Mouse (Mus musculus) bone marrow, adult 2 months (tissue): ENCODE measurements around the gene Rftn1. TPM values are rescaled to one million over a fixed set of nuclear protein-coding genes. Genes with fewer than 3 reads are reported as not detected.

Experiments
- H3K27ac ChIP-seq: fragments of 200-500 bp; 2 replicates; pipeline ENCODE4 v1.5.1; 2012; ENCODE audit warnings: low read depth, mild to moderate bottlenecking, control low read depth, inconsistent platforms, low read length; ENCODE audit not compliant: control insufficient read depth, poor library complexity, insufficient read depth
- H3K4me1 ChIP-seq: fragments of 200-500 bp; 2 replicates; pipeline ENCODE4 v1.6.1; 2011; ENCODE audit warnings: low read length; ENCODE audit not compliant: control insufficient read depth, insufficient read depth
- H3K4me3 ChIP-seq: fragments of 200-500 bp; replicated peaks from 2 replicates; pipeline ENCODE3; 2011; ENCODE audit warnings: mild to moderate bottlenecking, low read depth, low read length, control low read depth; ENCODE audit not compliant: control insufficient read depth
- CTCF ChIP-seq: fragments of 200-500 bp; IDR thresholded peaks from 2 replicates; pipeline ENCODE4 v1.5.1; 2011; ENCODE audit warnings: low read length, control low read depth; ENCODE audit not compliant: control insufficient read depth, insufficient read depth
- POLR2A ChIP-seq: fragments of 200-500 bp; IDR thresholded peaks from 2 replicates; pipeline ENCODE4 v1.6.1; 2011; ENCODE audit warnings: low read depth, mild to moderate bottlenecking, control low read depth, low read length, borderline replicate concordance; ENCODE audit not compliant: control insufficient read depth
- WGBS: fragments of 180-500 bp; shearing (Covaris S2); methylation state at CpG from one replicate; pipeline ENCODE4 v1.1.7; 2018; 5-methylcytosine and 5-hydroxymethylcytosine counted together
- polyA plus RNA-seq: library from polyadenylated mRNA; stranded (reverse); fragments of >200 nt; gene quantifications from 2 replicates; pipeline ENCODE4 v1.2.4, GENCODE M21; 2011; ENCODE audit warnings: low replicate concordance; ENCODE audit not compliant: missing spikeins, insufficient read depth, insufficient read length

Gene Rftn1
- polyA plus RNA-seq, 1 experiment = 18.0 TPM

DNA sequence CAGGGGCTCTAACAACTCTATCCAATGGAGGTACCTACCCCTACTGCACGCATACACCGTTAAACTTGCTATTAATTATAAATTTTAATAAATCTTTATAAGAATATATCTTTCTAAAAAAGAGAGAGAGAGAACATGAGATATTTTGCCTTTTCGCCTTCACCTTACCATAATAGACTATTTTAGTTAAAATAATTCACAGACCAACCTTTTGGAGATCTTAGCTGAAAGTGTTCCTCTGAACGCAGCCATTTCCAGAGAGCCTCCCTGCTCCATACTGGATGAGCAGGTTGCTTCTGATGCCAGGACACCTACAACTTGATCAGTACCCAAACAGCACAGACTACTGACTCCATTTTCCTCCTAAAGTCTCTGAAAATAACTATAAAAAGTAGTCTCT is 94.2 kb downstream of the Rftn1 start:
- H3K4me1 ChIP-seq = peaks cover 4% of the 10 kb centered on the region
- TF ChIP-seq CTCF = no peak
- no peak for TF ChIP-seq POLR2A
- WGBS = 87% methylated on average over 4 of the region's 4 CpGs
- H3K4me3 ChIP-seq = no peak overlapping the region
- no peak overlapping the region for H3K27ac ChIP-seq

DNA sequence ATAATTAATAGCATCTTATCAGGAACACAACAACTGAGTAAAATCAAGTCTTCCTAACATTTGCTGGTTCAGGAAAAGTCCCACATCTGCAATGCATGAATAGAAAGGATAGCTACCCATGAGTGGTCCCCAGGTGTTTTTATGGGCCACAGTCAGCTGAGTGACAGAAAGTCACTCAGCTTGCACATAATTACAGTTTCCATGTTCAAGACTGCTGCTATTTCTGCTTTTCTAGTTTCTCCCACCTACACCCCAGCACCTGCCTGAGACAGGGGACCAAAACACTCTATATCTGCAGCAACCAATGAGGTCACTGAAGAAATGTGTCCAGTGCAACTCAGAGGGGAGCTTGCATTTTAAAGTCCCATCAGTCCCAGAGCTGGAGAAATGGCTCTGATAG is 95.9 kb downstream of the Rftn1 start:
- Histone ChIP-seq H3K4me3 (no peak overlapping the region), H3K27ac (peak overlapping the region; percentile 56; the same call in 1 of the 2 replicates), H3K4me1 (peaks cover 4% of the 10 kb centered on the region)
- TF ChIP-seq POLR2A = no peak
- no peak for TF ChIP-seq CTCF

DNA sequence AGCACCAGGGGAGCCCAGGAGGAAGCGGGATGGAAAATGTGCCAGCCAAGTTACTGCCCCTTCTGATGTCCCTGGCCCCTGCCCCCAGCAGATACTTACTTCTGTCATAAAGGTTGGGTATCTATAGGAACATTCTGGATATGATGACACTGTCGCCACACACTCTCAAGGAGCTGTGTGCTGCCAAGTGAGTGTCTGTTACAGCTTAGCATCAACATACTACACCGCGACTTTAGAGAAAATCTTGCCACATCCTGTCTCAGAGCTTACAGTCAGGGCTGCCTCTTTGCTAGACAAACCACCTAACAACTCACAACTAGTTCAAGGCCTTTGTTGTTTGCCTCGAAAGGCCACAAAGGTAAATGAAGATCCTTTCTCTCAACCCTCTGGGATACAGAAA is 96.4 kb downstream of the Rftn1 start:
- TF ChIP-seq POLR2A (no peak), CTCF (no peak)
- Histone ChIP-seq H3K4me3 (no peak overlapping the region), H3K4me1 (peaks cover 4% of the 10 kb centered on the region), H3K27ac (0 out of 2 replicates have a peak overlapping the region, but pooled peaks have one; percentile 20)
- WGBS = 58% methylated on average over 5 of the region's 5 CpGs

DNA sequence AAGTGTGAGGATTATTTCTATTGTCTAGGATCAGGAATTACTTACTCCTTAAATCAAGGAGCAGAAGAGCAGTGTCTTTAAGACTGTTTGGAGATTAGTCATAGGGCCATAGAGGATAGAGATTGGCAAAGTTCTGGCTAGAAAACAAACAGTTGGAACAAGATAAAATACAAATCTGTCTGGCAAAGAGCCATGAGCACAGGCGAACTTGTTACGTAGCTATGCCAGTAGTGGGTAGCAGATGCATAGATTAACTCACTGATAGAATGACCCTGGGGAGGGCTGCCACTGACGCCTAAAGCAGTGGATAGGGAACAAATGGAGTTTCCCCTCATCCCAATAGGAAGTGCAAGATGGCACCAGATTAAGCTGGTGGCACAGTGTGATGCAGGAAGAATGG is 97.1 kb downstream of the Rftn1 start:
- Histone ChIP-seq H3K4me1 (peaks cover 4% of the 10 kb centered on the region), H3K4me3 (no peak overlapping the region), H3K27ac (no peak overlapping the region)
- TF ChIP-seq CTCF (no peak), POLR2A (no peak)
- 67% methylated on average over 3 of the region's 3 CpGs for WGBS

DNA sequence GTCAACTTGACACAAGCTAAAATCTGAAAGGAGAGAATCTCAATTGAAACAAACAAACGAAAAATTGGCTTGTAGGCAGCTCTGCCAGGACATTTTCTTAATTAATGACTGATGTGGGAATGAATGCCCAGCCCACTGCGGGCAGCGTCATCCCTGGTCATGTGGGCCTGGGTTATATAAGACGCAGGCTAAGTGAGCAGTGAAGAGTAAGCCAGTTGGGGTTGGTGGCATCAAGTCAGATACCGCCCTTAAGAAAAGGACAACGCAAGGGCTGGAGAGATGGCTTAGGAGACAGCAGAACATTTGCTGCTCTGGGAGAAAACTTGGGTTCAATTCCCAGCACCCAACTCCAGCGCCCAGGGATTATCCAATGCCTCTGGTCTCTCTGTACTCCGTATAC is 97.6 kb downstream of the Rftn1 start:
- TF ChIP-seq CTCF = no peak
- no peak for TF ChIP-seq POLR2A
- Histone ChIP-seq H3K4me3 (no peak overlapping the region), H3K27ac (no peak overlapping the region), H3K4me1 (no peaks in the 10 kb centered on the region; the same call in none of the 2 replicates)
- 85% methylated on average over 8 of the region's 8 CpGs for WGBS

DNA sequence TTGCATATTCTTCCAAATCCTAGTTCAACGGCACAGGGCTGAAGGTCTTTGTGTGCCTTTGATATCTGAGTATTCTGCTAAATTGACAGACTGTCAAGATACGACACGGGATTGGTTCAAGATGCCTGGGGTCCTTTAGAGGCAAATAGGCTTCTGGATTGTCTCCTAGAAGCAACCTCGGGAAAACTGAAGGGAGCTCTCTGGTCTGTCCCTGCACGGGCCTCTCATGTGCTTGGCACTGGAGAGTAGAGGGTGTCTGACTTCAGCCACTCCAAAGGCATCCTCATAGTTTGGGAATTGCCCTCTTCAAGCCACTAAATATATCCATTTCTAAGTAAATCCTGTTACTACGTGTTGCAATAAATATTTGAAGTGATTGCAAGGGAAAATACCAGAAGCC is 98.6 kb downstream of the Rftn1 start:
- no peak overlapping the region for H3K4me3 ChIP-seq
- no peak for TF ChIP-seq CTCF
- no peak for TF ChIP-seq POLR2A
- WGBS = 85% methylated on average over 6 of the region's 6 CpGs
- no peak overlapping the region for H3K27ac ChIP-seq
- no peaks in the 10 kb centered on the region; the same call in none of the 2 replicates for H3K4me1 ChIP-seq

DNA sequence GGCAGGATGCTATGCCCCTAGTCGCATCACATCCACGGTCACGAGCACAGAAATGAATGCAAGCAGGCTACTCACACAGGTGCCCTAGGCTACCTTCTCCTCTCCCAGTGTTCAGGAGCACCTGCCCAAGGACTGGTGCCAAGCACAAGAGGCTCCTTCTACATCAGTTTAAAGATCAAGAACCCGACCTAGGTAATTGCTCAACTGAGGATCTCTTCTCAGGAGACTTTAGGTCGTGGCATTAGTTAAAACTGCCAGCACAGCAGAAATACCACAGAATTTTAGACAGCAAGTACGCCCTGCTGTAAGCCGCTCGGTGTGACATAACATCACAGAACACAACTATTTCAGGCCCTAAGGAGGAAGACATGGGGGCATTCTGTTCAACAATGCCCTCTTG is 100.7 kb downstream of the Rftn1 start:
- 81% methylated on average over 8 of the region's 8 CpGs for WGBS
- TF ChIP-seq POLR2A = no peak
- Histone ChIP-seq H3K27ac (no peak overlapping the region), H3K4me3 (no peak overlapping the region), H3K4me1 (no peaks in the 10 kb centered on the region; the same call in none of the 2 replicates)

DNA sequence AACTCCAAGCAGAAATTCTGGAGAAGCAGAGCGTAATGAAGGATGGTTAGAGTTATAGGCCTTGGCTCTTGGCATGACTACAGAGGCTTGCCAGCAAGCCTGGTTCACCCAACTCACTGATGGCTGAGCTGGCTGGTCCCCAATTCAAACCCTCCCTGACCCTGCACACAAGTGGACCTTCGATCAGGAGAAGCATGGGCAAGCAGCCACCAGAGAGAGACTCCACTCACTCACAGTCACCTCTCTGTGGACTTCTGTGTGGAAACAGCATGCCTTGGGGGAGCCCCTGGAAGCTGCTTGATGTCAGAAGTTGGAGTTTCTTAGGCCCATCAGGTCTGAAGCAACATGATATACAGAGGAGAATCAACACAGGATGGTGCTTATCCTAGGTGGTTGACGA is 102.4 kb downstream of the Rftn1 start:
- no peak overlapping the region for H3K4me3 ChIP-seq
- 77% methylated on average over 3 of the region's 3 CpGs for WGBS
- TF ChIP-seq CTCF = no peak
- no peak for TF ChIP-seq POLR2A
- H3K4me1 ChIP-seq = no peaks in the 10 kb centered on the region; the same call in 1 of the 2 replicates
- H3K27ac ChIP-seq = no peak overlapping the region

DNA sequence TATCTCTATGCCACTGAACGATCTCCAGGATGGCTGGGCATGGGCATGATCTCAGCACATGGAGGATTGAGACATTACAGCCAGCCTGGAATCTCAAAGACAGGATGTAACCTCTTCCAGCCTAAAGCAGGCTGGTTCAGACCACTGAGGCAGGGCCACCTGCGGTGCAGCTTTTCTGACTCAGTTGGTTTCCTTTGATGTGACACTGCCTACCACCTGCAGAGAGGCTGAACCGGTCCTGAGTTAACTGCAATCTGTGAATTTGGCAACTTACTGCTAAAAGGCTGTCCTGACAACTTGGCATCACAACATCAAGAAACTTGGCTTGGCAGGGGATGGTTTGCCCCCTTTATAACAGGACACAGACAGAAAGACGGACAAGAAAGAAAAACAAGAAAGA is 103.6 kb downstream of the Rftn1 start:
- whole genome bisulfite sequencing = 87% methylated on average over 4 of the region's 4 CpGs

More for the DNA sequence above, 103.6 kb downstream of the Rftn1 start:
- no peak overlapping the region for H3K27ac ChIP-seq
- TF ChIP-seq CTCF (no peak), POLR2A (no peak)
- H3K4me1 ChIP-seq = no peaks in the 10 kb centered on the region; the same call in 1 of the 2 replicates
- H3K4me3 ChIP-seq = no peak overlapping the region
